Mouse (Mus musculus) kidney, adult 2 months (tissue): ENCODE results near the gene Mybbp1a.

Experiments used
- CTCF ChIP-seq: fragments of 200-500 bp; conservative IDR thresholded peaks from 2 replicates; pipeline ENCODE4 v1.5.1; 2011; ENCODE audit warnings: low read depth, mild to moderate bottlenecking, control low read depth, low read length, moderate library complexity, mixed read lengths; ENCODE audit not compliant: insufficient read depth, insufficient read length
- POLR2A ChIP-seq: fragments of 200-500 bp; IDR thresholded peaks from one replicate; pipeline ENCODE4 v1.6.1; 2011; ENCODE audit warnings: low read depth, low read length, control low read depth

GRCm38 (mm10) chr11:72419006-72419405 lies 22.1 kb upstream of the Mybbp1a start:
- TF ChIP-seq CTCF (no peak), POLR2A (no peak)
